ENCODE assay signal across 17 mouse cellular contexts in the genomic region with DNA sequence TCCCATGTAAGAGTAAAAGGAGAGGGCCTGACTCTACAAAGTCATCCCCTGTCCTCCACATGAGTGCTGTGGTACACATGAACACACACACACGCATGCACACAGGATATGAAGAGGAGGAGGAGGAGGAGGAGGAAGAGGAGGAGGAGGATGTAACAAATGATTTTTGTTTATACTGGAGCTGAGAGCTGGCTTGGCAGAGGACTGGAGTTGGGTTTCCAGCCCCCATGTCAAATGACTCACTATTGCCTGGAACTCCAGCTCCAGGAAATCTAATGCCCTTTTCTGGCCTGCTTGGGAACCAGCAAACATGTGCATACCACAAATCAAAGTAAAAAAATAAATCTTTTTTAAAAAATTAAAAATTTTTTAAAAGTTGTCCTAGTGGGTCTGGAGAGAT.
"Had no signal": no experiment of that assay in that cellular context is flagged by ENCODE, and none has a peak within 500 bp of the region (broad histone marks: within the 10 kb centered on the region; RNA-seq: fewer than 3 reads in every experiment).

No protein-coding gene starts in this region.

- ATAC-seq: liver, postnatal 0 days; lung, postnatal 0 days; midbrain, embryonic 13.5 days; midbrain, embryonic 15.5 days had no signal

- H3K27me3 ChIP-seq: lung, embryonic 15.5 days; midbrain, embryonic 13.5 days; midbrain, embryonic 15.5 days; neural tube, embryonic 12.5 days; stomach, embryonic 15.5 days had no signal

- H3K9ac ChIP-seq: liver, postnatal 0 days; lung, embryonic 15.5 days; midbrain, embryonic 13.5 days; midbrain, embryonic 15.5 days; neural tube, embryonic 12.5 days; stomach, embryonic 15.5 days had no signal

- H3K4me3 ChIP-seq: lung, embryonic 15.5 days; megakaryocyte, embryonic 14.5 days; midbrain, embryonic 13.5 days; midbrain, embryonic 15.5 days; neural tube, embryonic 12.5 days; stomach, embryonic 15.5 days had no signal

- H3K4me1 ChIP-seq: lung, embryonic 15.5 days; midbrain, embryonic 15.5 days; neural tube, embryonic 12.5 days; stomach, embryonic 15.5 days had no signal

- H3K27ac ChIP-seq: lung, embryonic 15.5 days; macrophage; midbrain, embryonic 13.5 days; midbrain, embryonic 15.5 days; neural tube, embryonic 12.5 days; stomach, embryonic 15.5 days; stomach, postnatal 0 days had no signal

- DNase-seq: liver, postnatal 0 days; lung, adult 2 months; lung, postnatal 14 days; lung, postnatal 36 days; right cerebral cortex, postnatal 14 days; thymus, adult 2 months; thymus, postnatal 25 days had no signal

- H3K4me2 ChIP-seq: lung, embryonic 15.5 days; midbrain, embryonic 11.5 days; midbrain, embryonic 13.5 days; midbrain, embryonic 15.5 days; neural tube, embryonic 12.5 days; stomach, embryonic 15.5 days had no signal

- H3K36me3 ChIP-seq: lung, embryonic 15.5 days; midbrain, embryonic 13.5 days; midbrain, embryonic 15.5 days; neural tube, embryonic 12.5 days; stomach, embryonic 15.5 days had no signal

- H3K9me3 ChIP-seq: lung, embryonic 15.5 days; megakaryocyte, embryonic 14.5 days; midbrain, embryonic 13.5 days; midbrain, embryonic 15.5 days; neural tube, embryonic 12.5 days; stomach, embryonic 15.5 days had no signal
